Mouse (Mus musculus) spleen, adult 2 months (tissue): ENCODE measurements at regions not wholly inside any gene's neighbourhood (a gene's known extent, or its start where the extent isn't known, plus 50 kb on each side); places are given as distances from the start of the nearest gene placed in this dataset.

Experiments used
- CTCF ChIP-seq: fragments of 200-500 bp; IDR thresholded peaks from 2 replicates; pipeline ENCODE4 v1.5.1; 2011; ENCODE audit warnings: mild to moderate bottlenecking, inconsistent platforms; ENCODE audit not compliant: insufficient read depth, insufficient read length, insufficient replicate concordance; ENCODE audit errors: extremely low read depth
- POLR2A ChIP-seq: fragments of 200-500 bp; IDR thresholded peaks from 2 replicates; pipeline ENCODE4 v1.6.1; 2011; ENCODE audit warnings: low read depth, low read length, inconsistent platforms

- no peak for TF ChIP-seq CTCF
- no peak for TF ChIP-seq POLR2A
These were observed 173.2 kb upstream of the Ubash3b start for GRCm38 (mm10) chr9:41334462-41335241.
